Mouse (Mus musculus): ENCODE results near the gene Spin4. TPM values are rescaled to one million over a fixed set of nuclear protein-coding genes. Genes with fewer than 3 reads are reported as not detected.

Gene Spin4
- polyA plus RNA-seq, 1 experiment from 2014 or later = 8.8 TPM

Other genes starting within 250 kb of the Spin4 start
- gene Arhgef9, start 170.2 kb upstream of the Spin4 start, polyA plus RNA-seq (2014; fragmentation: Nextera tagmentation; extraction: Ambion mirVana) = 10.8 and 11.9 TPM in 2 replicates